Mouse (Mus musculus): Measurements from ENCODE around the gene Zfhx2.

Gene Zfhx2

DNA sequence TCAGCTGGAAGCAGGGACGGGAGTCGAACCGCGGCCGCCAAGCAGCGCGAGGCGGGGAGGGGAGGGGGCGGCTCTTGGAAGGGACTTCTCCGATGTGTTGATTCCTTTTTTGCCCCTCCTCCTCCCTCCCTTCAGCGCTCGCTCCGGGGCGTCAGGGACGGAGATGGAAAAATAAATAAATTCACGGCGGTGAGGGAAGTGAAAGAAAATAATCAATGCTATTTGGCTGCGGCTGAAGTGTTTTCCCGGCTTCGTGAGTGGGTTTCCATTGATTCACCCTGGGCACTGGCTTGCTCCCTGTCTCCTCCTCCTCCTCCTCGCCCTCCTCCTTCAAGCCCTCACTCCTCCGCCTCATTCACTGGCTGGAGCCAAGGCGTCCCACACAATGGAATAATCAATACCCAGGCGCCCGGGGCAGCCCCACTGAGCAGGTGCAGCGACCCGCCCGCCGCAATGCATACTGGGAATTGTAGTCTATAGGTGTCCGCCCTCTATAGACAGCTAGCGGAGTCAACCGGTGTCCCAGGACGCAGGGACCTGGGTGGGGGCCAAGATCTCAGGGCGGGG, at the start of gene Zfhx2:
Gene Zfhx2 (minus strand): TSS at position 314 of the 567 bp plus-strand sequence.
- peak; percentile 94 to 96 for DNase-seq

GRCm38 (mm10) chr14:55139313-55139712, 47.2 kb upstream of the Zfhx2 start:
- peak in 1 of 2 experiments; percentile 37 for DNase-seq

- DNase-seq, result no peak
Measured at GRCm38 (mm10) chr14:55135676-55136075, 43.6 kb upstream of the Zfhx2 start.

DNA sequence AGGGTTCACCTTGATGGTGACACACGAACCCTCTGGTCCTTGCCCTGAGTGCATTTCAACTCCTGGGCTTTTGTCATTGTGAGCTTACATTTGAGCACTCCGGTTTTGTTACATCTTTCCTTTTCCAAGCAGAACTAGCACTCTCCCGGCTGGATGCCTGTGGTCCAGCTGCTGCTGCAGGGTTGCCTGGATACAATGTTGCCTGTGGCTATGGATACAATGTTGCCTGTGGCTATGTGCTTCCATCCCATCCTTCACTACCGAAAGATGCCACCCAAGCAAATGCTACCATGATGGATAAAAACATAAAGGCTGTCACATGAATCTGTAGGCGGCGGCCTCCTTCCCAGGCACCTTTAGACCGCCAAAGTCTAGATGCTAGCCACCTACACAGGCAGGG, 34.4 kb upstream of the Zfhx2 start:
- no peak for DNase-seq

DNA sequence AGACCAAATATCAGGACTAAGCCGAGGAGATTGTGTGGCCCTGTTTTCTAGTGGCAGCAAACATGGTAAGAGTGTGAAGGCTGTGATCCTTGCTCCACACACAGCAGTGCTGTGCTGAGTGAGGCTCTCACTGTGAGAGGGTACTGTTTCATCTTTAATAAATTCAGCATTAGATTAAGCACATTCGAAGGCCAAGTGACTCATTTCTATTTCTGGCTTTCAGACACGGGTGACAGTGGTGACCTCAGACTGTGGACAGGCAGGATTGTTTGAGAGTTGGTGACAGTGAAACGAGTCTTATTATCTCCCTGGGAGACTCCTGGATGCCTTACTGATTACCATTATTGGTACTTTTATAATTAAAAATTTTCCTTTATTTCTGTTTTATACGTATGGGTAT, 33.6 kb upstream of the Zfhx2 start:
- no peak for DNase-seq

DNA sequence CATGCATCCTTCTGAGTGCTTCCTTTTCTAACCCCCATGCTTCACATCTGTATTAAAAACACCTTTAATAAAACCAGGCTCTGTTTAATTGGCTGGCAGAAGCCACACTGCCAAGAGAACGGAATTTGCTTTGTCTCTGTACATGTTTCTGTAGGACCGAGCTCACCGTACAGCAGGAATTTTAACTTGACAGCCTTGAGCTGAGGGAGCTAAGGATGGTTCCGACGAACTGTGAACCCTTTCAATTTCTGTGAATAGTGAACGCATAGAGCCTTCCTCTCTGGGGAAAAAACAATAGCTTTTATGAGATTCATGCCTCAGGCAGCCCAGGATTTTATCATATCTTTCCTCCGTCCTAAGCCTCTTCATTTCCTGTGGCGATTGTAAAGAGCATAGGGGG, 30.2 kb upstream of the Zfhx2 start:
- DNase-seq, result no peak

DNA sequence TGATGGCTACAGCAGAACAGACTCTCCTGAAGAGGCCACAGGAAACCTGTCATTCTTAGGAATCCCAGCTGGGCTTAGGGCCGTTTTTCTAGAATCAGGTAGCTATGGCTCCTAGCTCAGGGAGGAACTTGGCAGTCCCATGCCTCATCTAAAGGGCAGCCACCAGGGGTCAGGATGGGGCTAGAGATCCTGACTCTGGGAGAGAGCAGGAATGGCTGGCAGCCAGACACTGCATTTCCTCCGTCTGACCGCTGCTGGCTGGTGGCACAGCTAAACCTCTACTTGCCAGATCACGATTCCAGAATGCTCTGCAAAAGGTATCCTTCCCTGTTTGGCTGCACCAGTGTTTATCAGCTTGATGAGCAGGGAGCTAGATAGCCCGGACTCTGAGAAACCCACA, 29.8 kb upstream of the Zfhx2 start:
- DNase-seq, result peak; percentile 74 to 78

DNA sequence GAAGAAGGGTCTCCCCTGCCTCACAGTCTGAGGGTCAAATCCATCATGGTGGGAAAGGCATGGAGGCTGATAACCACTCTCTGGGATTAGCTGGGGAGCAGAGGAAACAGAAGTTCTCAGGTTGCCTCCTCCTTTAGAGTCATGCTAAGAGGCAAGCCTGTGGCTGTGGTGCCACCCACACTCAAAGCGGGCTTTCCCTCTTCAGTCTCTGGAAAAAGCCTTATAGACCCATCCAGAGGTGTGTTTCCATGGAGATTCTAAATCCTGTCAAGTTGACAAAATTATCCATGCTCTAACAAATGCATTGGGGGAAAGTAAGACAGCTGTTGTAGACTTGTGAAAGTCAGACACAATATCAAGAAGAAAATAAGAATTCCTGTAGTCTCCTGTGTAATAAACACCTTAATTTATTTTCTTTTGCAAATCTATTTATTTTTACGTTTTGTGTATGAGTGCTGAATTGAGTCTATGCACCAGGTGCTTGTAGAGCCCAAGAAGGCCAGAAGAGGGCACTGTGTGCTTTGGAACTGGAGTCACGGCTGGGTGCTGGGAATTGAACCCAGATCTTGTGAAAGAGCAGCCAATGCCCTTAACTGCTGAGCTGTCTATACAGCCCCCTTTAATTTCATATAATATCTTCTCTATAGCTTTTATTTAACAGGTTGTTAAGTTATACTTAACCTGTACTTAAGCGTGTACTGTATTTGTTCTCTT, 27.5 kb upstream of the Zfhx2 start:
- DNase-seq, result no peak

DNA sequence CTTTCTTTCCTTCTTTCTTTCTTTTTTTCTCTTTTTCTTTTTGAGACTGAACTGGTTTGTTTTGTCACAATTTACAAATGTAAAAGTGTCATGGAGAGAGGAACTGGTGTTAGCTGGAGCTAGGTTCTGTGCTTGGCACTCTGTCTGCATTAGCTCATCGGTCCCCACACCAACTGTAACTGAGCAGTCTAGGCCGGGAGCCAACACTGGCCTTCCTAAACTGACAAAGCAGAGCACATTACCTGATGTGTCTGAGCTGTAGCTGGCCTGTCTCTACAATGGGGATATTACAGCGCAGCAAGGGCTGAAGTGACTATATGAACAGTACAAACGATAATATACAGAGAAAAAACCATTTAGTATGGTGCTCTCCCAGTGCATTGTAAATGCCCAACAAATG, 26.7 kb upstream of the Zfhx2 start:
- no peak for DNase-seq

GRCm38 (mm10) chr14:55116425-55117200, 24.5 kb upstream of the Zfhx2 start, which contains the start of gene Jph4:
Gene Jph4, minus strand, starts transcription at chr14:55116935.
- DNase-seq, result no peak

DNA sequence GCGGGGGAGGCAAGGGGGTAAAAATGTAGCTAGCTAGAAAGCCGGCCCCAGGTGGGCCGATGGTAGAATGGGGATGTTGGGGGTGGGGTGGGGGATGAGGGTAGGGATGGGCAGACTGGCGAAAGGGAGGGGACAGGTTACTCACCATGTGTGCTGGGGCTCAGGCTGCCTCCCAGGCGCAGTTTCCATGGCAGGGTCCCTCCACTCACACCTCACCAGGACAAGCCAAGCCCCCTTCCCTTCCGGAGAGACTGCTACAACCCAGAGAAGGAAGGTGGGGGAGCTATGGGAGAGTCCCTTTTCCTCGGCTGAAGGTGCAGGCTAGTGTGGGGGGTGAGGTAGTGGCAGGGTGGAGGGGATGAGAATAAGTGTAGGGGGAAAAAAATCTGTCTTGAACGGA, 23.7 kb upstream of the Zfhx2 start:
- DNase-seq, result no peak

- DNase-seq, result peak in 1 of 2 experiments; percentile 62
Measured at GRCm38 (mm10) chr14:55114759-55115701, 22.9 kb upstream of the Zfhx2 start.

GRCm38 (mm10) chr14:55113975-55114645, 22.0 kb upstream of the Zfhx2 start:
- DNase-seq, result no peak

- no peak for DNase-seq
Measured at GRCm38 (mm10) chr14:55113351-55113974, 21.3 kb upstream of the Zfhx2 start.

- DNase-seq, result no peak
Measured at GRCm38 (mm10) chr14:55111720-55112119, 19.6 kb upstream of the Zfhx2 start.

- no peak for DNase-seq
Measured at GRCm38 (mm10) chr14:55110076-55110475, 18.0 kb upstream of the Zfhx2 start.

DNA sequence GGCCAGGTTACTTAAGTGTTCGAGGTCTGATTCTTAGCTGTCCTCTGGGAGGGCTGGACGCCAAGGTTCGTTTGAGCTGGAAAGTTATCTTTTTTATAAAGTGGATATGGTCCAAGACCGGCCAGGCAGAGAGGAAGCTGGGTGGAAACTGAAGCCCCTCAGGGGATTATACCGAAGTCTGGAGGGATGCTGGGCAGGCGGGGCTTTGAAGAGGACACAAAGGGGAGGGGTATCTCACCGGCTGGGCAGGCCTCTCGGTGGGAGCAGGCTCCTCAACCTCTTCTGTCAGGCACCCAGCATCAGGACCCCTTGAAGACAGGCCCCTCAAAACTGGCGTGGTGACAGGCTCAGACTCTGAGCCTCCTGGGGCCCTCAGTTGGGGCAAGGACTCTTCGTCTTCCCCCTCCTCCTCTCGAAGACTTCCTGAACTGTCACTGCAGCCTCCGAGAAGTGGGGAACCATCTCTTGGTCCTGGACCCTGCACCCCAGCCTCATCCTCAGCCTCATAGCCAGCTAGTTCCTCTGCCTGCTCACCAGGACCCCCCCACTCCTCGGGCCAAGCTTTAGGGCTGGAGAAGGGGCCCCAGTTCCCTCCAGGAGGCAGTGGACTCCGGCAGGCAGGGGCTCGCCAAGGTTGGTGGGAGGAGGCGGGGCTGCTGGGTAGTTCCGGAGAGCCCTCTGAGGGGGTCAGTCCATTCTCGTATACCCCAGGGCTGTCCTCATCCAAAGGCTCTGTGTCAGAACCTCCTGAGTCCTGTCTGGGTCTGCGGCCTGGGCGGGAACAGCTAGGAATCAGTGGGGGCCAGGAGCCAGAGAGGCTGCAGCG, 17.1 kb upstream of the Zfhx2 start:
- DNase-seq, result no peak

DNA sequence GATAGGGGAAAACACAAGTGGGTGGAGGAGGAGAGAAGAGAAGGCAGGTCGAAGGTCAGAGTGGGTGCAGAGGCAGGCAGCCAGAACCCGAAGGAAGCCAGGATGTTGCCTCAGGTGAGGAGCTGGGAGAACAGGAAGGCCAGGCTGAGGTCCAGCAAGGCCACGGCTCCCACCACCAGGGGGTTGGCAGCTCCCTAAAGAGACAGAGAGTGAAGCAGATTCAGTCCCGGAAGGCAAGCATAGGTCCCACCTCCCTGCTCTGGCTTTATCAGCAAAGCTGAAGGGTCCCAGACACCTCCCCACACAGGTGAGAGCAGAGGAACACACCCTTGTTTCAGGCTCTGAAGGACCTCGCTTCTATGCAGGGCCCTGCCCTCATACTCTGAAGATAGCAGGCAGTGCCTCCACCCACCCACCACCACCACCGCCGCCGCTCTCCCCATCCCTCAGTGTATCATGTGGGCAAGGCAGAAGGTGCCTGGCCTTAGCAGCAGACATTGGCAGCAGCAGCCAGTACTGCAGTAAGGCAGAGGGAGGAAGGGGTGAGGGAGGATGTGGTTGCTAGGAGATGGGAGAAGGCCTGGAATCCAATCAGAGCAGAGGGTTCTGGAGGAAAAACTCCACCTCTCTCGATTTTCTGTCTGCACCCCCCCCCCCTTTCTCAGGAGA, 16.2 kb upstream of the Zfhx2 start:
- DNase-seq, result no peak

GRCm38 (mm10) chr14:55106990-55107389, 14.9 kb upstream of the Zfhx2 start:
- no peak for DNase-seq

Data from lung, adult 18-20 months (tissue).